ENCODE assay signal across 9 mouse cellular contexts in genomic region chr8:83609547-83610180, GRCm38 (mm10). TPM values are rescaled to one million over a fixed set of nuclear protein-coding genes. Genes with fewer than 3 reads are reported as not detected.
DNase-seq lines count a peak whose midpoint lies in the region; ATAC-seq and TF ChIP-seq lines count a peak whose summit lies in the region.
"Had no signal": no experiment of that assay in that cellular context is flagged by ENCODE, and none has a peak within 500 bp of the region (broad histone marks: within the 10 kb centered on the region; RNA-seq: fewer than 3 reads in every experiment).

No protein-coding gene starts in this region.

- no peak for DNase-seq in gastrocnemius, adult 2 months
- no peak for DNase-seq in gastrocnemius, postnatal 25 days
- peak; percentile 68 for DNase-seq in 416B (ENCODE audit: low read depth)
- DNase-seq in frontal cortex, adult 2 months (ENCODE audit: extremely low spot score in 1 of 2, low spot score in 1 of 2), result no peak
- DNase-seq in natural killer cell, adult 2 months (ENCODE audit: low spot score in 2 of 2), result no peak
- DNase-seq in cerebellum, adult 8-10 months, result no peak
- DNase-seq: thymus, postnatal 4 days had no signal

- TF ChIP-seq CTCF in gastrocnemius, adult 2 months (IDR thresholded peaks at IDR 0.05), result no peak

- no peaks in the 10 kb centered on the region for H3K9me3 ChIP-seq in forebrain, embryonic 12.5 days
- H3K9me3 ChIP-seq in liver, embryonic 12.5 days (replicated peaks), result no peaks in the 10 kb centered on the region

- H3K4me3 ChIP-seq in gastrocnemius, adult 2 months, result peak overlapping the region; percentile 92
- H3K4me3 ChIP-seq in forebrain, embryonic 12.5 days (replicated peaks), result peak overlapping the region; percentile 65
- H3K4me3 ChIP-seq in liver, embryonic 12.5 days, result peak overlapping the region; percentile 92

- intact Hi-C loops in gastrocnemius, adult 2 months (cut with DNase I), result loop anchor here (5.0 kb wide), 1 partner anchor 42 kb away; the partner anchor contains the start of gene Ndufb7

- H3K4me2 ChIP-seq in forebrain, embryonic 12.5 days, result peak overlapping the region; percentile 70
- peak overlapping the region; percentile 91 for H3K4me2 ChIP-seq in liver, embryonic 12.5 days

- ATAC-seq in forebrain, embryonic 12.5 days (ENCODE audit: low FRiP score), result no peak
- no peak for ATAC-seq in liver, embryonic 12.5 days

- H3K9ac ChIP-seq in forebrain, embryonic 12.5 days, result peak overlapping the region; percentile 79
- H3K9ac ChIP-seq in liver, embryonic 12.5 days, result peak overlapping the region; percentile 98

- 95% methylated on average over 10 of the region's 10 CpGs for WGBS in forebrain, embryonic 12.5 days
- 71% methylated on average over 10 of the region's 10 CpGs for WGBS in liver, embryonic 12.5 days (ENCODE audit: insufficient replicate concordance)

- H3K36me3 ChIP-seq in forebrain, embryonic 12.5 days (replicated peaks), result peaks cover 48% of the 10 kb centered on the region
- H3K36me3 ChIP-seq in liver, embryonic 12.5 days, result peaks cover 53% of the 10 kb centered on the region

- H3K27me3 ChIP-seq in forebrain, embryonic 12.5 days, result no peaks in the 10 kb centered on the region
- H3K27me3 ChIP-seq in liver, embryonic 12.5 days (replicated peaks), result no peaks in the 10 kb centered on the region

- H3K4me1 ChIP-seq in forebrain, embryonic 12.5 days, result peaks cover 27% of the 10 kb centered on the region
- peaks cover 58% of the 10 kb centered on the region for H3K4me1 ChIP-seq in liver, embryonic 12.5 days

- H3K27ac ChIP-seq in gastrocnemius, adult 2 months, result peak overlapping the region; percentile 98
- no peak overlapping the region for H3K27ac ChIP-seq in forebrain, embryonic 12.5 days
- H3K27ac ChIP-seq in liver, embryonic 12.5 days, result peak overlapping the region; percentile 100; the same call in 1 of the 2 replicates

RNA-seq across cellular contexts. Expression of gene Dnajb1, which starts 1.7 kb away (rescaled TPM):
- total RNA-seq in gastrocnemius, adult 2 months (2021), result 10 to 100 TPM in 1 of 2 experiments, 1 to 10 TPM in 1; 3.6 to 11.8 TPM
- 1 to 10 TPM; 4.6 to 6.0 TPM for total RNA-seq in gastrocnemius, postnatal 25 days (2021)
- polyA plus RNA-seq in forebrain, embryonic 12.5 days (2016; fragmentation: Nextera tagmentation; extraction: Ambion mirVana), result 63.0 and 67.3 TPM in 2 replicates
- 65.1 and 69.8 TPM in 2 replicates for polyA plus RNA-seq in liver, embryonic 12.5 days (2016; fragmentation: Nextera tagmentation; extraction: Ambion mirVana)
- 37.9 TPM in 2 replicates for polyA plus RNA-seq in frontal cortex, adult 2 months (2012; rRNA removed)

RNA-seq across cellular contexts. Expression of gene Tecr, which starts 1.9 kb away (rescaled TPM):
- total RNA-seq in gastrocnemius, adult 2 months (2021), result 100 to 1,000 TPM; 416 to 566 TPM
- total RNA-seq in gastrocnemius, postnatal 25 days (2021), result 100 to 1,000 TPM; 313 to 489 TPM
- 541 and 550 TPM in 2 replicates for polyA plus RNA-seq in forebrain, embryonic 12.5 days (2016; fragmentation: Nextera tagmentation; extraction: Ambion mirVana)
- polyA plus RNA-seq in liver, embryonic 12.5 days (2016; fragmentation: Nextera tagmentation; extraction: Ambion mirVana), result 371 and 378 TPM in 2 replicates
- polyA plus RNA-seq in frontal cortex, adult 2 months (2012; rRNA removed), result 779 and 879 TPM in 2 replicates

RNA-seq across cellular contexts. Expression of gene Gipc1, which starts 42.8 kb away (rescaled TPM):
- total RNA-seq in gastrocnemius, adult 2 months (2021), result 10 to 100 TPM; 17.8 to 20.3 TPM
- 10 to 100 TPM; 18.9 to 20.4 TPM for total RNA-seq in gastrocnemius, postnatal 25 days (2021)
- 201 and 214 TPM in 2 replicates for polyA plus RNA-seq in forebrain, embryonic 12.5 days (2016; fragmentation: Nextera tagmentation; extraction: Ambion mirVana)
- polyA plus RNA-seq in liver, embryonic 12.5 days (2016; fragmentation: Nextera tagmentation; extraction: Ambion mirVana), result 80.0 and 80.4 TPM in 2 replicates
- polyA plus RNA-seq in frontal cortex, adult 2 months (2012; rRNA removed), result 86.3 and 90.2 TPM in 2 replicates

RNA-seq across cellular contexts. Expression of gene Ndufb7, which starts 43.2 kb away (rescaled TPM):
- total RNA-seq in gastrocnemius, adult 2 months (2021), result 100 to 1,000 TPM; 282 to 397 TPM
- 100 to 1,000 TPM; 349 to 360 TPM for total RNA-seq in gastrocnemius, postnatal 25 days (2021)
- 356 and 359 TPM in 2 replicates for polyA plus RNA-seq in forebrain, embryonic 12.5 days (2016; fragmentation: Nextera tagmentation; extraction: Ambion mirVana)
- 290 and 291 TPM in 2 replicates for polyA plus RNA-seq in liver, embryonic 12.5 days (2016; fragmentation: Nextera tagmentation; extraction: Ambion mirVana)
- polyA plus RNA-seq in frontal cortex, adult 2 months (2012; rRNA removed), result 324 and 374 TPM in 2 replicates

RNA-seq across cellular contexts. Expression of gene Ptger1, which starts 56.8 kb away (rescaled TPM):
- under 1 TPM; 0.08 to 0.39 TPM for total RNA-seq in gastrocnemius, adult 2 months (2021)
- total RNA-seq in gastrocnemius, postnatal 25 days (2021), result under 1 TPM; 0.13 to 0.15 TPM
- polyA plus RNA-seq in forebrain, embryonic 12.5 days (2016; fragmentation: Nextera tagmentation; extraction: Ambion mirVana), result 0.91 and 0.96 TPM in 2 replicates
- polyA plus RNA-seq in liver, embryonic 12.5 days (2016; fragmentation: Nextera tagmentation; extraction: Ambion mirVana), result 0.25 and 0.41 TPM in 2 replicates
- polyA plus RNA-seq in frontal cortex, adult 2 months (2012; rRNA removed), result 2.2 TPM in 2 replicates
